Mouse (Mus musculus) c-Kit-positive CD71-positive TER-119-negative erythroid progenitor cells, embryonic 14.5 days (primary cell): ENCODE measurements around the gene Ssh2.
A peak's percentile ranks its signal among the peaks of the same experiment; 100 is the strongest.

Experiments
- DNase-seq: peaks from one replicate; pipeline ENCODE4 v3.0.0-alpha.2; 2013; ENCODE audit warnings: low read depth

Gene Ssh2

DNA sequence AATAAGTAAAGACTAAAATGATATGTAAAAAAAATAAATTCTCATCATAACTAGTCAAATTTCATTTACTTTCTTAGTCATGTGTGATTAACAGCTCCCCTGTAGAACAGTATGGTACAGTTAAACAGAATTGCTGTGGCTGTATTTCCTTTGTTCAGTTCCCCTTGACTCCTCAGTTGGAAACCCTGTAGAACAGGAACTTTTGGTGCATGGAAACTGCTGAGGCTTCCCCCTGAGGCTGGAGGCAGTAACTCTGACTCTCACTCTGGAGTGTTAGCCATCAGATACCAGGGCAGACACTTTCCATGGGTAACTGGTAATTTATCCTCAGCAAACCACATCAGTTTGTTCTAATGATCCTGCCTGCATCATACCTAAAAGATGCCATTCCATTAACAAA lies 195.2 kb downstream of the Ssh2 start:
- DNase-seq: no peak

DNA sequence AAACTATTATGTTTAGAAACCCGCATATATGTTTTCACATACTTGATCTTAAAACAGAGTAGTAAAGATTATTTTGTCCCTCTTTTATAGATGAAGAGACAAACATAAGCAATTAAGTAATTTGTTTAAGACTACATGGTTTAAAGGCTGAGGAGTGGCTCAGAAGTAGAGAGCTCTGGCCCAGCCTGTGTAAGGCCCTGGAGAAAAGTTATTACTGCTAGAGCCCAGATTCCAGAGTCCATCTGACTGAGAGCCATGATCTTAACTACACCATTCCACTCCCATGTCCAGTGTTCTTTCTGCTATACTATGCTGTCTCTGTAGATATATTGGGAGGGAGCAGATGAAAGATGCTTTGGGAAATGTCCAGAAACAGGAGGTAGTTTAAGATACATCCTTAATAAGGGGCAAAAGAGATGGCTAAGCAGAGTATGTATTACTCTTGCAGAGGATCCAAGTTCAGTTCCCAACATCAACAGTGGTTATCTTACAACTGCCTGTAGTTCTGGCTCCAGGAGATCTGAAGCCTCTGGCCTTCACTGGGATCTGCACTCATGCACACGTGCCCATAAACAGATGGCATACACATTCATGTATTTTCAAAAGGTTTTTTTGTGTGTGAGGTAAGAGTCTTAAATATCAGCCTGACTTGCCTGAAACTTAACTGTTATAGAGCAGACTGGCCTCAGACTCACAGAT lies 198.2 kb downstream of the Ssh2 start:
- DNase-seq: no peak

DNA sequence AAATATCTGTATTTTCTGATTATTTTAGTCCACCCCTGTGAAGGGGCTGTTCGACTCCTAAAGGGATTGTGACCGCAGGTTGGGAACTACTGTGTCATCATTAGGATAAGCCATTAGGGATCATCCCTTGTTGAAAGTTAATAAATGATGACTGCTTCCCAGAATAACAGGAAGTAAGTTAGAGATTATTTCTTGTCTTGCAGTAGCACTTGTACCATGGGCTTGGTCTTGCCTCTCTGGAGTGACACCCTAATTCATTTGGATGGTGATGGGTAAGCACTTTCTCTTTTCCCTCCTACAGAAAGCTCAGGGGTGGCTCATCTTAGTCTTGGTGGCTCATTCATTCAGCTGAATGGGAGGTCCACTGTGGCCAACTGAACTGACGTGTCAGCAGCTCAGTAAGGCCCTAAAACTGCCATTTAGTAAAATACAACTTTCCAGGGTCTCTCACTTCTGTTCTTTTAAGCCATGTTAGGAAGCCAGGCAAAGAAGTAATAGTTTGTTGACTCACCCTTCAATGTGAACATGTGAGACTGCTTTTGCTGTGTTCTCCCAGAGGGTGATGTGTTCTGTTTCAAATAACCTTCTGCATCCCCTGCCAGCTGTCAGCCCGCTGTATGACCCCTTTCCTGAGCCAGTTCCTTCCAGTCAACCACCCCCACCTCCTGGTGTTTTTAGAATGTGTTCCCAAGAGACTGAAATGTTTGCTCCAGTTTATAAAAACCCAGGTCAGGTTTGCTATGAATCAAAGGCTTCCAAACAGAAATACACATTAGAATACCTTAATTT lies 200.3 kb downstream of the Ssh2 start:
- no peak for DNase-seq

DNA sequence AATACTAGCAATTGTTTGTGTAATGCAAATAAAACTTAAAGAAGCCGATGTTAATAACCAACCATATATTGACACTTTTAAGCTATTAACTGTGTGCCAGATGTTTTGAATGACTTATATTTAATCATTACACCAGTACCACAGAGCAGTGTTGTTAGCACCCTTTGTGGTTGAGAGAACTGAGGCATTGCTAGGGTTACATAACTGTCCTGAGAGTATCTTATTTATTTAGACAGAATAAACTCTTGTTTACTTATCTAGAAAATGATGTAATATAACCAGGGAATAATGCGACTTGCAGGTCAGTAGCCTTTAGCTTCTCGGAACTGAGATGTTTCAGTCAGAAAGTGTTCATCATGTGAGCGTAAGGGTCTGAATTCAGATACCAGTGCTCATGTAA lies 201.9 kb downstream of the Ssh2 start:
- no peak for DNase-seq

DNA sequence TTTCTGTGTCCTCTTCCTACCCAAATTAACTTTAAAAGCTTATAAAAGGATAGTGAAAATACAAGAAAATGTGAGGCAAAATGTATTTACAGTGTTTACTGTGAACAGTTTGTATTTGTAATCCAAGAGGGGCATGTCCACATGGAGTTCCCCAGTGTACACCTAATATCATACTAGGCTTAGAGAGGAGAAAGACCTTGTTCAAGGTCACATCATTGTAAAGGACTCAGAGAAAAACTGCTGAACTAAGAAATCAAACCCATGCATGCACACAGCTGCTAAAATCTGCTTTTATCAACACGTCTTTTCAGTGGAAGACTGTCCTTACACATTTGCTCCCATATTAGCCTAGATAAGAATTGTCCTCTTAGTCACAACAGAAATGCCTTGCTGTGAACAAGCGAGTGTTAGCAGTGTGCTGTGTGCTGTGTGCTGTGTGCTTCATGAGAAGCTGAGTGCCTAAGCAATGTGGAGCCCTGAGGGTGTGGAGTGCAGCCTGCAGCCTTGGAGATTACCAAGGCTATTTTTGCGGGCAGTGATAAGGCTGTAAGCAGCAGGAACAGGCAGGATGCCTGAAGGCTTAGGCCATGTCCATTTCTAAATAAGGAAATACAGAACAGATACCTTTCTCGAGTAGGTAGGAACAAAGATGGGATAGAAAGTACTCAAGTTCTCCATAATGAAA lies 207.2 kb downstream of the Ssh2 start:
- peak; percentile 55 for DNase-seq

DNA sequence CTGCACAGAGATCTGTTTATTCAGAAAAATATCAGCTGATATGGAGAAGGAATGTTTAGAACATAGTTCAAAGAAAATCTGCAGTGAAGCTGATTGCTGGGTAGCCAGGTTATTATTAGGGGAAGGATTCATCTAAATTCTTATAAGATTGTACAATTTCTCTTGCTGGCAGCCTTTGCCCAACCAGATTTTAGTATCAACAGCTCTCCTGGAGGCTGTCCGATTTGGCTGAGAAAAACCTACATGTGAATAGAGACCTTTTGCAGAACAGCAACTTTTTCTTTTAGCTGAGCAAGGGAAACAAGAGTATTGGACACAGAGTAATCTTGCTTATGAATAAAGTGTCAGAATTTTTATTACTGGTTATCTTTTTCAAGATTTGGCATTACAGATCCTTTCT lies 212.4 kb downstream of the Ssh2 start:
- no peak for DNase-seq

DNA sequence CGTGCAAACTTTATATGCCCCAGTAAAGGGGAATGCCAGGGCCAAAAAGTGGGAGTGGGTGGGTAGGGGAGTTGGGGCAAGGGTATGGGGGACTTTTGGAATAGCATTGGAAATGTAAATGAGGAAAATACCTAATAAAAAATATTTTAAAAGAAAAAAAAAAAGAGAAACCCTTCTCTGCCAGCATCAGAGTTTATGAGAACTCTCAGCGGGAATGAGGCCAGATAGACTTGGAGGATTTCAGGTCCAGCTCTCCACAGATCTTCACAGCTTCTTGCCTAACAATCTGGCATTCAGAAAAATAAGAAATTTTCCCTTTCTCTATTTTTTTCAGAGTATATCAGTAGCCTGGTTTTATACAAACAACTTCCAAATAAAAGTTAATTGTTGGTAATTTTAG lies 220.9 kb downstream of the Ssh2 start:
- DNase-seq: no peak

DNA sequence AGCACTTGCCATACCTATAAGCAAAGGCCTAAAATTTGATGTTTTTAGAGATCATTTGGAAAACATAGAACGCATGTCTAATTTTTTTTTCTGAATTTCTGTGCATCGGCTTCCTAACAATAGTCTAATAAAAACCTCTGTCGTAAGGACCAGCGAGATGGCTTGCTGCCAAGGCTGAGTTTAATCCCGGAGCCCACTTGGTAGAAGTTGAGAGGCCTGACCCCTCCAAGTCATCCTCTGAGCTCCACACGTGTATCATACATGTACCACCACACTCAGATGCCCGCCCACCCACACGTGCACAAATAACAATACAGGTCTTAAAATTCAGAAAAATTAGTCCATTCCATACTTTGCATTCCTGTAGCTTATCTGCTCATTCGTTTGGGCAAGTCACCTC lies 224.0 kb downstream of the Ssh2 start:
- no peak for DNase-seq

DNA sequence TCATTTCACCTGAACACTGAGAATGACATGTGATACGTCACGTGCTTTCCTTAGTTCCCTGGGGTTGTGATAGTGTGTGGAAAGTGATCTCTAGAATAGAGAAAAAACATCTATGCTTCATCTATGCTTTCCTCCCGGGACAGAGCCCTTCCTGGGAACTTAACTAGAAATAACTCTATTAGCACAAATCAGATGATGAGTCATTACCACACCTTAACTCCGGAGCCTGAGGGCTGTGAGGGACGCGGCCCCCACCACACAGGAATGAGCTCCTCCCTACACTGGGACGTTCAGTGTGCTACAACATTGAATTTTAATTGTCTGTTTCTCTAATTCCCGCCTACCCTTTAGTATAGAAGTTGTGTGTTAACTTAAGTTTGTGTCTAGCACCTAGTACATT lies 224.9 kb downstream of the Ssh2 start:
- no peak for DNase-seq

DNA sequence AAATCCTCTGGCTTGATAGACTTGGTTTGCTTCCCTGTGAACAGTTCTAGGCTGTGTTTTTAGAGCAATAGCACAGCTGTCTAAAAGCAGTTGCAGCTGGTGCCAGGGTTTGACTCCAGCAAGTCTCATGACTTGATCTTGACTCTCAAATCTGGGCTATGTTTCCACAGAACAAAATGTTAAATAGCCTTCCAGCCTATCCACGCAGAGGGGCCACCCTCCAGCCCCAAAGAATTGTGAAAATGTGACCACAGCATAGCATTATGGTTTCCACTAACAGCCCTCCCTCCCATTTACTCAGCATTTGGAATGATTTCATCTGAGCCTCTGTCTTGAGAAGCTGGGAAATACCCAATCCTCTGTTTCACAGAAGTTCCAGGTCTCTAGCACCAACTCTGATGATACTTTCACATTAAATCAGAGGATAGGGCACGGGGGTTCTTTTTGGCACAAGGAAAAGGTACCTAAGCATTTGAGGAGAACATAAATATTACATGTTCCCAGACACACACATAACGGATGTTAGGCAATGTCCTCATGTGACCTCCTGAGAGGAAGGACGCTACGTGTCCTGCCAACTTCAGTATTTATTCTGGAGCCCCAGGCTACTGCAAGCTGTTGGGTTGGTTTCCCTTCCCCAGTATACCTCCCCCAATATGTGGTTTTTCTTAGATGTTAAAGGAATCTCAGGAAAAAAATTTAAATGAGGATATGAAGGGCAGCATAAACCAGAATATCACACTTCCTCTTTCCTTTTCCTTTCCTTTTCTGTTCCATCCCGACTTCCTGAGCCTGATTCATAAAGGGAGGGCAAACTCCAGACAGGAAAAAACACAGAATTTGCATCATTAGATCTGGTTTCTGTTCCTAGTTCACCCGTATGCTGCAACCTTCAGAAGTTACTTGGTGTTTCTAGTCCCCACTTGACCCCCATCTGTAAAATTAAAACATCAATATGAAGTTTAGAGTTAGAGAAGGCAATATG lies 226.4 kb downstream of the Ssh2 start:
- DNase-seq: no peak

DNA sequence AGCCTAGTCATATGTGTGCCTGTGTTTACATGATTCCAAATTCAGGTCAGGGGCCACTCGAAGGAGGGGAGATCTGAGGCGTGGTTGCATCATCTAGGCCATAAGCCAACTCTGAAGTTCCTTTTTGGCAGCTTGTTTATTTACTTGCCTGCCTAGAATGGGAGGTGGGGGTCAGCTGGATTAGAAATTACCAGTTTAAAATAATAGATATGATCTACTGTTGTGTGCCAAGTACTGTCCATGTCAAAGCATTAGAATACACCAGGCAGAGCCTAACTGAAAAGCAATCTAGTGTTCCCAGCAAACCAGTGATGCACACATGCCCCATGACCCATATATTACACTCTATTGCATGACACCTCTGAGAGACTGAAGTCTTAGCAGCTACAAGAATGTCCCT lies 228.9 kb downstream of the Ssh2 start:
- DNase-seq: no peak

DNA sequence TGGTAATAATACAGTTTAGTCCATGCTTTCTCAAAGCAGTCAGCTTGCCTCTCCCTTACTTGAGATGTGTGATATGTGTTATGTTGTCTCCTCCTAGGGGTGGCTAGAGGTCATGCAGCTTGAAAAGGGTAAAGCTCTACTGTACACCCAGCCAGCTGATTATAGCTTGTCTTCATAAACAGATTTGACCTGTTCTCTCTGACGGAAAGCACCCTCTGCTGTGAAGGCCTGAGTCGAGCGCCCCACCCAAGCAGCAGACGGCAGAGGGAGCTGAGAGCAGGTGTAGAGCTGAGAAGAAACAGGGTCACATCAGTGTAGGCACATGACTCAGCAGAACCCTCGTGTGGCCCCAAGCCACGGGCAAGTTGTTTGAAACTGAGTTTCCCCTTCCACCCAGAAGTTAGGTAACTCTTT lies 230.5 kb downstream of the Ssh2 start:
- DNase-seq: peak; percentile 67

DNA sequence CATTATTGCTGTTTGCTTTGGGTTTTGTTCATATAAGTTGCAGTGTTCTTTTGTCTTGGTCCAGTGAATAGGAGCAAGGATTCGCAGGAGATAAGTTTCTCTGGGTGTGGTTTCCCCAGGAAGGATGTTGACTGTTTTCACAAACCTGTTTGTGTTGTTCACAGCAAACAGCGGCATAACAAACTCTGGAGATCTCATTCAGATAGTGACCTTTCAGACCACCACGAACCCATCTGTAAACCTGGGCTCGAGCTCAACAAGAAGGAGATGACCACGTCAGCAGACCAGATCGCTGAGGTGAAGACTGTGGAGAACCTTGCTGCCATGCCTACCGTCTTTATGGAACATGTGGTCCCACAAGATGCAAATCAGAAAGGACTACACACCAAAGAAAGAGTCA lies 233.1 kb downstream of the Ssh2 start:
- no peak for DNase-seq

DNA sequence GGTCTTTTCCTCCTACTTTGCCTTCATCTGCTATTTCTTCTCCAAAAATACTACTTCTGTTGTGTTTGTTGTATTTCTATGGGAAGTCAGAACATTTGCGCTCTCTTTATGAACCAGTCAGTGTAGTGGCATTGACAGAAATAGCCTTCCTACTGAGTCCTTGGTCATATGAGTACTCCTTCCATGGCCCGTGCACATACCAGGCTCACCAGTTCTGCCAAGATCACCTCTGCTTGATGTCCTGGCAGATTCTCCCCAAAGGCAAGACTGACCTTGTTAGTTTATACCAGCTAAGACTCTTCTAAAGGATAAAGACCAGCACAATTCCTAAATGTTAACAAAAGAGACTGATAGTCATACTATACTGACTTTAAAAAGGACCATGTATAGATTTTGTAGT lies 235.6 kb downstream of the Ssh2 start:
- no peak for DNase-seq

DNA sequence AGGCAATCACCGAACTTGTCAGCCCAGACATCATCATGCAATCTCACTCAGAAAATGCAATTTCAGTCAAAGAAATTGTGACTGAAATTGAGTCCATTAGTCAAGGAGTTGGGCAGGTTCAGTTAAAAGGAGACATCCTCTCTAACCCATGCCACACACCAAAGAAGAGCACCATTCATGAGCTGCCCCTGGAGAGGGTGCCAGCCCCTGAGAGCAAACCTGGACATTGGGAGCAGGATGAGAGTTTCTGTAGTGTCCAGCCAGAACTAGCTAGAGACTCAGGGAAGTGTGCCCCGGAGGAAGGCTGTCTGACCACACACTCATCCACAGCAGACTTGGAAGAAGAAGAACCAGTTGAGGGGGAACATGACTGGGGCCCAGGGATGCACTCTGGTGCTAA lies 237.3 kb downstream of the Ssh2 start:
- no peak for DNase-seq

DNA sequence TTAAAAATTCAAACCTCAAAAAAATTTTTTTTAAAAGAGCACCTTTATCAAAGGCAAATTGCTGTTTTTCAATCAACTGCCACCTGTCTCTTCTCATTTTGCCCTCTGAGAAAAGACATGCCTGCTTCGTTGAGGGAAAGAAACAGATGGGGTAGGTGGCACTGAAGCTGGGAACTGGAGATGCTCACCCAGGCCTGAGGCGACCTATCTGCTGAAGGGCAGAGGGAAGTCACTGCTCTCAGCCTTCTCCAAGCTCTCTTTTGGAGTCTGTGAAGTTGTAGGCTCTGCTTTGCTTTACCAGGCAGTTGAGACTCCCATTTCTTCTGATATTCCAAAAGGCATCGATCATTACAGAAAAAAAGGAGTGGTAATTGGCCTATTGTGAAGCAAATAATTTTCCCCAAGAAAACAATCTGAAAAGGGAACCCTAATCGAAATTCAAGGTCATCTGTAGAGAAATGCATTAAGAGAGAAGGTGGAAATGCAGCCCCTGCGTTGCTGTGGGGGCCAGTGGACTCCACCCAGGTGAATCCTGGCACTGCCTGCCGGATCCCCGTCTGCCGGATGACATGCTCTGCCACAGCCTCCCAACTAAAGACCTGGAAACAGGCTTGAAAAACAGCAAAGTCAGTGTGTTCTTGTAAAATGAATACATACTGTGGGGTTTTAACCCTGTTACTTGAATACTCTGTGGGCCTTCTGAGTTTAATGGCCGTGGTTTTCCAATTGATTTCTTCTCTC lies 239.9 kb downstream of the Ssh2 start:
- no peak for DNase-seq

DNA sequence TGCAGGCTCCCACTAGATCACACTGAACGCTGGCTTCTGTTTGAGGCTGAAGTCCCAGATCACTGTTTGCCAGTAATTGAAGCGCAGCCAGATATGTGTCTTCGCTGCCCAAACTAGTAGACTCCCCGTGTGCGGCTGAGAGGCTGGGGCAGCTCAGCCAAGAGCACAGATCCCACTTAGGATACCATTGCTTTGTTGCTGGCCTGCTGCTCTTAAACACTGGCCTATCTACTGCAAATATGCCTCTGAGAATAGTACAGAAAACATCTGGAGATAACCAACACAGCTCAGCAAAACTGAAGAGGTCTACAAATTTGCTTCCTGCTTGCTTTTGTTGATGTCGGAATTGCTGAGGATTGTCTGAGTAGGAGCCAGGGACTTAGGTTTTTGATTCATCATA lies 240.8 kb downstream of the Ssh2 start:
- no peak for DNase-seq

DNA sequence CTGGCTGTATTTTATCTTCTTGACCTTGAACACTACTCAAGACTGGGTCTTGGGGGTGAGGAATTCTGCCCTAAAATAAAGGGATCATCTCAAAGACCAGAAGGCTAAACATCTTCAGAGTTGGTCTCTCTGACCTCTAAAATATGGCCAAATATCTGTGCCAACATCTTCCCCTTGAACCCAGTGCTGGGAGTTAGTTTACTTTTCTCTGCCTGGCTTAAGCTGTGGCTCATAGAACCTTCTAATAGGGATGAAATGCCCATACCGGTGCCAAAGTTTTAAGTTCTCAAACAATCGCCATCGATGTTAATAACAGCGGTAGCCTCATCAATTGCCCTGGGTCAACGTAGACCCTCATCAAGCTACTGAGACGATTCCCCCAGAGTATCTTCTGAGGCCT lies 245.8 kb downstream of the Ssh2 start:
- no peak for DNase-seq

DNA sequence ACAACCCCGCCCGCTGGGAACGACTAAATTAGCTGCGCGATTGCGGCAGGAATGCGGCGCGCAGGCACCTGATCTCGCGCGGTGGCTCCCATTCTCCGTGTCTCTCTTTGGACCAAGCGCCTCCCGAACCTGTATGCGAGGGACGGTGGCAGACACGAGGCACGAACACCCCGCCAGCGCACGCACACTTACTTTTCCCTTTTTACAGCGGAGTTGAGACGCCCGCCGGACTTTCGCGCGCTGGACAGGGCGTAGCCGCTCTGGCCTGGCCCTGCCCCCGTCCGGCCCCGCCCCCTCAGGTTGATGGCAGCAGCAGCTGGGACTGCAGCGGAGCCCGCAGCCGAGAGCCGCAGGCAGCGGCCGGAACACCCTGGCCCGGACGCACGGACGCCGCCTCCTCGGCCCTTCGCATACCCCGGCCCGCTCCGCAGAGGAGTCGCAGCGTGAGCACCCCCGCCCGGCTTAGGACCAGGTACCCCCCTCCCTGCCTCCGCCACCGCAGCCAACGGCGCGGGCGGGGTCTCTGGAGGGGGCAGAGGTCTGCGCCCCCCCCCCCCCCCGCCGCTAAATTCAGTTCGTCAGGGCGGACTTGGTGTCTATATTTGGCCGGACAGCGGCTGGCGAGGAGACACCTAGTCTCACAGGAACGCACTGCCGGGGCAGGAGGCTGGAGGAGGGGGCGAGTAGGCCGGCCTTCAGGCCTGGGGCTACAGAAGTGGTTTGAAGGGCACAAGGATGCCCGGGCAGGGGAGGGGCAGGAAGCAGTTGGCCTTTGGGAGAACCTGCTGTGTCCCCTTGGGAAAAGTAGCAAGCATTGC lies 246.4 kb downstream of the Ssh2 start, which contains the start of gene Coro6:
Gene Coro6 (plus strand): TSS at position 129 of the 818 bp plus-strand sequence.
- no peak for DNase-seq

DNA sequence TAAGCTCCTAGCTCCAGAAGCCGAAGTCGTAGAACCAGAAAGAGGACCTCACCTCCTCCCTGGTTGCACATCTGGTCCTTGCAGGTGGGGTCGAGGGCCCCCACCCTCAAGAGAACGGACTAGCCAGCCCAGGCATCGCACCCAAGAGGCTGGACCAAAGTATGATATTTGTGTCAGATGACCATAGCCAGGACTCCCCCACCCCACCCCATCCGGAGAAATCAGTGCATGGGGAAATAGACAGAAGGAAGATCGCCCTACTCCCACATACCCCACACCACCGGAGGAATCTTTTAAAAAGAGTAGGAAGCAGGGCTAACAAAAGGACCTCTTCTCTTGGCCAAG lies 247.0 kb downstream of the Ssh2 start:
- DNase-seq: no peak
